In the genomic region with DNA sequence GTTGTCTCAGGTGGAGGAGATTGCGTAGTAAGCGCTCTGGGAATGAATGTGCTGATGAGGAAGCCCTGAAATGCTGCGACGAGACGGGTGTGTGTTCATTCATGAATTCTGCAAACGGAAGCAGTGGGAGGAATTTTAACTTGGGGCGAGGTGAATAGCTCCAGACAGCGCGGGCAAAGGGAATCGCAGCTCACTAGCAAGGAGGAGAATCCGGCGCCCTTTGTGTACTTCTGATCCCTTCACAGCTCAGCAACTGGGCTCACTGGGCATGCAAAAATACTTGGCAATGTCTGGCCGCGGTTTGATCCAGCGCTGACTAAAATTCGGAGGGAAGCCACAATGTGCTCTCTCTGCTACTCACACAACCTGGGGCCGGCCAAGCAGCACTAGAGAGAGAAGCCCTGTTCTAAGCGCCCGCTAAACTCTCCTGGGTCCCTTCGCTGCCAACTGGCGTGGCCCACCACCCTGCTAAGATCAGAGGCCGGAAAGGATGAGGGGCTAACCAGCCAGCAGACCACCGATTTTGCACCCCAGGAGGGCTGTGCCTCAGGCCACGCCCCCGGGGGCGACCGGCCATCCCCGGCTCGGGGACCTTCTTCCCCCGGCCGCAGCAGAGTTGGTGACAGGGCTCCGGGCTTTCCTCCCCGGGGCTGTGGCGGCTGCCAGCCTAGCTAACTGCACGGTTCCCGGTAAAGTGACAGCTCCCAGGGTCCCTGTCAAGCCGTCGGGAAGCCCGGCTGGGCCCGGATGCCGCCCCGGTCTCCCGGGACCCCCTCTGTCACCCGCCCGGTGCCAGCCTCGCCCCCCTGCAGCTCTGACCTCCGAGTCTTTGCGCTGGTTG, we compare ENCODE assay signal across 9 mouse cellular contexts. TPM values are rescaled to one million over a fixed set of nuclear protein-coding genes. Genes with fewer than 3 reads are reported as not detected.
DNase-seq lines count a peak whose midpoint lies in the region; ATAC-seq and TF ChIP-seq lines count a peak whose summit lies in the region.
"Had no signal": no experiment of that assay in that cellular context is flagged by ENCODE, and none has a peak within 500 bp of the region (broad histone marks: within the 10 kb centered on the region; RNA-seq: fewer than 3 reads in every experiment).

Gene Gm10961 (plus strand): TSS at position 641 of the 841 bp plus-strand sequence.

- H3K27me3 ChIP-seq in spleen, adult 2 months (ENCODE audit: control insufficient read depth, insufficient read depth, low read length): no peaks in the 10 kb centered on the region
- no peaks in the 10 kb centered on the region for H3K27me3 ChIP-seq in forebrain, embryonic 14.5 days (replicated peaks; ENCODE audit: control insufficient read depth, insufficient read depth, low read length)
- no peaks in the 10 kb centered on the region for H3K27me3 ChIP-seq in megakaryocyte, embryonic 14.5 days (replicated peaks)
- no peaks in the 10 kb centered on the region for H3K27me3 ChIP-seq in stomach, postnatal 0 days (ENCODE audit: control insufficient read depth, insufficient read depth, low read length)

- 3% methylated on average over 47 of the region's 48 CpGs for WGBS in spleen, adult 2 months
- under 1% methylated on average over 48 of the region's 48 CpGs for WGBS in forebrain, embryonic 14.5 days
- WGBS in stomach, postnatal 0 days: 1% methylated on average over 47 of the region's 48 CpGs

- H3K9me3 ChIP-seq in forebrain, embryonic 14.5 days (replicated peaks; ENCODE audit: control insufficient read depth, low read length): no peaks in the 10 kb centered on the region
- no peaks in the 10 kb centered on the region for H3K9me3 ChIP-seq in megakaryocyte, embryonic 14.5 days
- H3K9me3 ChIP-seq in stomach, postnatal 0 days (ENCODE audit: control insufficient read depth, low read length): no peaks in the 10 kb centered on the region

- peak within 1 kb of the TSS; percentile 64 for H3K27ac ChIP-seq in spleen, adult 2 months (ENCODE audit: insufficient read depth, low read length)
- H3K27ac ChIP-seq in forebrain, embryonic 14.5 days (ENCODE audit: low read depth, low read length): peak within 1 kb of the TSS; percentile 91
- H3K27ac ChIP-seq in stomach, postnatal 0 days (replicated peaks): peak within 1 kb of the TSS; percentile 93

- H3K9ac ChIP-seq in forebrain, embryonic 14.5 days (ENCODE audit: low read length): peak within 1 kb of the TSS; percentile 95
- peak within 1 kb of the TSS; percentile 99 for H3K9ac ChIP-seq in stomach, postnatal 0 days (ENCODE audit: low read length)

- ATAC-seq in forebrain, embryonic 14.5 days: peak; percentile 79
- ATAC-seq in stomach, postnatal 0 days (ENCODE audit: low FRiP score, low TSS enrichment): peak; percentile 70

- H3K36me3 ChIP-seq in spleen, adult 2 months (ENCODE audit: control insufficient read depth, insufficient read depth, low read length): peaks cover 3% of the 10 kb centered on the region
- peaks cover 30% of the 10 kb centered on the region for H3K36me3 ChIP-seq in forebrain, embryonic 14.5 days (ENCODE audit: control insufficient read depth, insufficient read depth, low read length)
- peaks cover 37% of the 10 kb centered on the region for H3K36me3 ChIP-seq in megakaryocyte, embryonic 14.5 days (replicated peaks; ENCODE audit: low read length)
- 0 out of 2 replicates have a peak, but pooled peaks cover 9% of the 10 kb centered on the region for H3K36me3 ChIP-seq in stomach, postnatal 0 days (ENCODE audit: control insufficient read depth, insufficient read depth, low read length)

- H3K4me3 ChIP-seq in spleen, adult 2 months (ENCODE audit: extremely low read depth, insufficient read depth, insufficient read length): peak within 1 kb of the TSS; percentile 93
- peak within 1 kb of the TSS; percentile 78 for H3K4me3 ChIP-seq in forebrain, embryonic 14.5 days (ENCODE audit: low read depth, low read length)
- peak within 1 kb of the TSS; percentile 95 for H3K4me3 ChIP-seq in megakaryocyte, embryonic 14.5 days (replicated peaks)
- peak within 1 kb of the TSS; percentile 99 for H3K4me3 ChIP-seq in stomach, postnatal 0 days (ENCODE audit: low read depth, low read length)

- TF ChIP-seq EP300 in stomach, postnatal 0 days (optimal IDR thresholded peaks at IDR 0.05): no peak

- peak within 1 kb of the TSS; percentile 71 for H3K4me2 ChIP-seq in forebrain, embryonic 14.5 days (ENCODE audit: low read length)
- H3K4me2 ChIP-seq in stomach, postnatal 0 days (replicated peaks; ENCODE audit: low read depth): peak within 1 kb of the TSS; percentile 96

- H3K4me1 ChIP-seq in spleen, adult 2 months (ENCODE audit: control insufficient read depth, insufficient read depth, insufficient read length): peaks cover 5% of the 10 kb centered on the region; the same call in 1 of the 2 replicates
- peaks cover 11% of the 10 kb centered on the region for H3K4me1 ChIP-seq in forebrain, embryonic 14.5 days (ENCODE audit: control insufficient read depth, insufficient read depth, low read length)
- H3K4me1 ChIP-seq in megakaryocyte, embryonic 14.5 days: peaks cover 30% of the 10 kb centered on the region
- no peaks in the 10 kb centered on the region for H3K4me1 ChIP-seq in stomach, postnatal 0 days (replicated peaks; ENCODE audit: control insufficient read depth, insufficient read depth)

- no peak for TF ChIP-seq POLR2A in spleen, adult 2 months (IDR thresholded peaks at IDR 0.05; ENCODE audit: low read depth, low read length)

- no peak for TF ChIP-seq CTCF in spleen, adult 2 months (IDR thresholded peaks at IDR 0.05; ENCODE audit: extremely low read depth, insufficient read depth, insufficient read length, insufficient replicate concordance)
- no peak for TF ChIP-seq CTCF in stomach, postnatal 0 days (IDR thresholded peaks at IDR 0.05; ENCODE audit: low read depth)

- DNase-seq in spleen, adult 2 months (ENCODE audit: low read depth in 1 of 2, low spot score in 2 of 2): no peak
- no peak for DNase-seq in spleen, adult 12 weeks (ENCODE audit: low spot score)
- peak; percentile 84 for DNase-seq in brain, adult 2 months (ENCODE audit: low read depth, low spot score)
- DNase-seq in forebrain, embryonic 14.5 days (ENCODE audit: low spot score): peak; percentile 55
- peak; percentile 66 for DNase-seq in induced T-regulatory cell, adult 2 months (ENCODE audit: low read depth)
- peak; percentile 35 to 45 for DNase-seq in left cerebral cortex, adult 8-10 months (ENCODE audit: low spot score in 2 of 2)
- DNase-seq in stomach, postnatal 0 days (ENCODE audit: low spot score): peak; percentile 53

RNA-seq across cellular contexts. Expression of gene Gm10961, which starts in this region (rescaled TPM):
- polyA plus RNA-seq in spleen, adult 2 months (2012; rRNA removed): not detected in 2 replicates
- polyA plus RNA-seq in forebrain, embryonic 14.5 days (2014; fragmentation: Nextera tagmentation; extraction: Ambion mirVana): not detected in 2 replicates
- not detected for total RNA-seq in left cerebral cortex, adult 8-10 months (2022)
- not detected in 2 replicates for polyA plus RNA-seq in megakaryocyte, embryonic 14.5 days (2012; ENCODE audit: insufficient read depth, low replicate concordance)
- polyA plus RNA-seq in stomach, postnatal 0 days (2015; fragmentation: Nextera tagmentation; extraction: Ambion mirVana): not detected in 2 replicates
- total RNA-seq: heart, adult 18-20 months had no signal

Comparison
In these comparisons a context has a peak if more than half of its experiments do, and no peak if none do; other contexts are left out.
1. Peak in DNase-seq, ATAC-seq, H3K4me3 ChIP-seq, H3K27ac ChIP-seq, H3K9ac ChIP-seq and H3K4me2 ChIP-seq in forebrain, embryonic 14.5 days; RNA of the gene not detected or under 1 TPM.
2. Peak in DNase-seq in left cerebral cortex, adult 8-10 months; RNA of the gene not detected or under 1 TPM.
3. Peak in DNase-seq, ATAC-seq, H3K4me3 ChIP-seq, H3K27ac ChIP-seq, H3K9ac ChIP-seq and H3K4me2 ChIP-seq in stomach, postnatal 0 days; RNA of the gene not detected or under 1 TPM.
4. DNase-seq: peak in brain, adult 2 months (single experiment) and induced T-regulatory cell, adult 2 months (single experiment); none in spleen, adult 2 months (0 of 2) and spleen, adult 12 weeks (single experiment).
5. Peak in every context shown above with its lines, with median percentiles within 50 percentile points of each other: H3K27ac ChIP-seq and H3K4me3 ChIP-seq.